Mouse (Mus musculus) megakaryocyte, embryonic 14.5 days (primary cell): ENCODE results near the gene Rcor1.

Experiments used
- FLI1 ChIP-seq: IDR thresholded peaks from 2 replicates; pipeline ENCODE4 v1.6.1; 2012; ENCODE audit warnings: low read length, inconsistent platforms, mixed read lengths
- GATA1 ChIP-seq: IDR thresholded peaks from 3 replicates; pipeline ENCODE4 v1.6.1; 2012; ENCODE audit warnings: mixed read lengths, low read length, inconsistent platforms, borderline replicate concordance

- TF ChIP-seq GATA1 (no peak), FLI1 (no peak)
Measured at GRCm38 (mm10) chr12:111096249-111096648, 57.1 kb downstream of the Rcor1 start.
